Mouse (Mus musculus) bone marrow macrophage, adult 2 months (primary cell): ENCODE data around the gene A030005K14Rik.

Source experiments
- CTCF ChIP-seq: IDR thresholded peaks from 2 replicates; pipeline ENCODE4 v1.5.1; 2012; ENCODE audit warnings: low read depth, mild to moderate bottlenecking, low read length, moderate library complexity
- POLR2A ChIP-seq: IDR thresholded peaks from 2 replicates; pipeline ENCODE4 v1.6.1; 2012; ENCODE audit warnings: mild to moderate bottlenecking, low read depth, low read length, borderline replicate concordance

DNA sequence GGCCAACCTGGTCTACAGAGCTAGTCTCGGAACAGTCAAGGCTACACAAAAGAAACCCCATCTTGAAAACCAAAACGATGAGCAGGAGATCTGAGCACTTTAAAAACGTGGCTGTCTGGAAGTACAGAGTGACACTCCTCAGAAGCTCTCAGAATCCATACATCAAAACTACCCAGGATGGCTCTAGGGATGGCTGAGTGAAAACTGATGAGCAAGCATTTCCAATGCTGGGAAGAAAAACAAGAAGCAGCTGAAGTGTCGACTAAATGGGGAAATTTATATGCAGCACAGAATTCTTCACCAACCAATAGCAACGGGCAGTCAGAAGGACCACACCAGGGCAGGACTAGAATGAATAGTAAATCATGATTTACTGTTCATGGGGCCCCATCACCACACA is 24.7 kb downstream of the A030005K14Rik start:
- TF ChIP-seq CTCF: no peak
- TF ChIP-seq POLR2A: no peak
